Mouse (Mus musculus): ENCODE measurements around the gene Pdlim1. TPM values are rescaled to one million over a fixed set of nuclear protein-coding genes. Genes with fewer than 3 reads are reported as not detected.
"Not testable (repeated sequence)": the region's sequence is repeated elsewhere in the genome, so short reads cannot be mapped to it uniquely, and the experiment has no call there.

The Pdlim1 gene
- polyA plus RNA-seq, 1 experiment from 2014 or later, result 55.3 TPM

GRCm38 (mm10) chr19:40231825-40232541 lies 39.7 kb downstream of the Pdlim1 start:
- ATAC-seq (ENCODE audit: low FRiP score), result no peak
- Histone ChIP-seq H3K27ac (no peak overlapping the region), H3K27me3 (no peaks in the 10 kb centered on the region), H3K36me3 (no peaks in the 10 kb centered on the region), H3K4me3 (no peak overlapping the region), H3K9me3 (replicated peaks) (no peaks in the 10 kb centered on the region), H3K9ac (no peak overlapping the region), H3K4me1 (no peaks in the 10 kb centered on the region), H3K4me2 (replicated peaks) (no peak overlapping the region)
- 75% methylated on average over 7 of the region's 7 CpGs for WGBS

- WGBS, result 81% methylated on average over 13 of the region's 13 CpGs
Measured at GRCm38 (mm10) chr19:40231074-40231738, 40.4 kb downstream of the Pdlim1 start.

DNA sequence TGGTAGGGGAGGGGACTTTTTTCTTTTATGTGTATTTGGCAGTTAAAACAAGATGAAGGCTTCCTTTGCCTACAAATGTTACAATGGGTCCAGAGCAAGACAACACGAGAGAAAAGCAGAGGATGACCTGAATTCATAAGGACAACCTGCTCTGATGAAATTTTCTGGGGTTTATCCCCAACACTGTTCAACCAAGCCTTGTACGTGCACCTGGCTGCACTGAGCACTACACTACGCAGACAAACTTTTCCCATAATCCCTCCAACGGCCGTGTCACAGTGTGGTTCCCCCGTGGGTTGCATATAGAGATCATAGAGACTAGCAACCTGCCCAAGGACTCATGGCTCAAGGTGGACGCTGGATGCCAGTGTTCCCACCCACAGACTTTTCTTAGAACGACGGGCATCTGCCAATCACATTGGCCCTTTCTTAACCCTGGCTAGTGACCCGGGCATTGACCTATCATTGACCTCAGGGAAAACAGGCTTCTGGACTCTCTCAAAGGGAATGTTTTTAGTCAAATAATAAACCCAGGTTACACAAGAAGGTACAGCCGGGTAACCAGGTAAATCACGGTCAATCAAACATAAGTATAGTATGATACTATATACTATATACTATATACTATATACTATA lies 45.0 kb downstream of the Pdlim1 start:
- no peak overlapping the region for H3K27ac ChIP-seq
- 88% methylated on average over 12 of the region's 12 CpGs for WGBS
- H3K9ac ChIP-seq, result no peak overlapping the region
- H3K4me2 ChIP-seq (replicated peaks), result no peak overlapping the region
- no peaks in the 10 kb centered on the region for H3K9me3 ChIP-seq (replicated peaks)
- no peak for ATAC-seq (ENCODE audit: low FRiP score)
- no peaks in the 10 kb centered on the region for H3K4me1 ChIP-seq
- no peaks in the 10 kb centered on the region for H3K36me3 ChIP-seq
- no peak overlapping the region for H3K4me3 ChIP-seq
- no peaks in the 10 kb centered on the region for H3K27me3 ChIP-seq

More at GRCm38 (mm10) chr19:40231074-40231738, 40.4 kb downstream of the Pdlim1 start:
- no peak for ATAC-seq (ENCODE audit: low FRiP score)
- H3K27me3 ChIP-seq, result no peaks in the 10 kb centered on the region
- H3K4me1 ChIP-seq, result no peaks in the 10 kb centered on the region
- H3K27ac ChIP-seq, result no peak overlapping the region
- H3K36me3 ChIP-seq, result no peaks in the 10 kb centered on the region
- H3K9me3 ChIP-seq (replicated peaks), result no peaks in the 10 kb centered on the region
- no peak overlapping the region for H3K9ac ChIP-seq
- no peak overlapping the region for H3K4me3 ChIP-seq
- no peak overlapping the region for H3K4me2 ChIP-seq (replicated peaks)

DNA sequence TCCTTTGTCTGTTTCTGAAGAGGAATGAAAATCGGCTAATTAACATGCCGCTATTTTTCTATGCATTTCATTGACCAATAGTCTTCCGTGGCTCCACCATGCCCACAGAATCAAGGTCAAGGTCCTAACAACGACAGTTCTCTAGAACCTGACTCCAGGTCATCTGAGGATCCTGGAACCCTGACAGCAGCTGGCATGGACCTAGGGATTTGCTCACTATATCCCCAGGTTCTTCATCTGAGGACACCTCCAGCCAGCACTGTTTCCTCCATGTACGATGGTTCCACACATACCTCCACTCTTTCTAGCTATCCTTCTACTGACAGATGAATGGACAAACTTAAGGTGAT lies 45.9 kb downstream of the Pdlim1 start:
- ATAC-seq (ENCODE audit: low FRiP score), result no peak
- Histone ChIP-seq H3K9ac (no peak overlapping the region), H3K9me3 (replicated peaks) (no peaks in the 10 kb centered on the region), H3K4me1 (no peaks in the 10 kb centered on the region), H3K27ac (no peak overlapping the region), H3K36me3 (no peaks in the 10 kb centered on the region), H3K4me2 (replicated peaks) (no peak overlapping the region), H3K27me3 (no peaks in the 10 kb centered on the region), H3K4me3 (no peak overlapping the region)
- 63% methylated on average over 5 of the region's 5 CpGs for WGBS

DNA sequence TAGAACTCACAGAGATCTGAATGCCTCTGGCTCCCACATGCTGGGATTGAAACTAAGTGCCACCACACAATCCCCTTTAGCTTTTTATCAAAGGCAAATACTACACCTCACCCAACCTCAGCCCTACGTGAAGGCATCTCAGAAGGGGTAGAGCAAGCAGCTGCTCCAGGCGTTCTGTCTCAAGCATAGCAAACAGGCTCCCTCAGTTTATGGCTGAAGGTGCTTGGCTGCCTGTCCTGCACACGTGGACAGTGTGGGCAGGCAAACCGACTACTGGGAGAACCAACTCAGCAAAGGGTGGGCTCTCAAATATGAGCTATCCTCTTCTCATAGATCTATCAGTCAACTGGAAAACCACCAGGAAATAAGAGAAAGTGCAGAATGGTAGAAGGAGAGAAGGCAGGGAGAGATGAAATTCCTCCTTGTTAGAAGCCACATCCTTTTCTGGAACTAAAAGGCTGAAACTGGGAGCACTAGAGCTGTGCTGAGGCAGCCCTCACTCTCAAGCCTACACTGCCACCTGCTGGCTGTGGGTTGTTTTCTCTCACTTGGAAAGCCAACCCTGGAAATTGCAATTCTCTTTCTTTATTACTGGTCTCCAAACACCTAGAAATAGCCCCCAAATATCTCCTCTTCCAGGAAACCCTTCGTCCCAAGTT lies 46.4 kb downstream of the Pdlim1 start:
- WGBS, result 76% methylated on average over 5 of the region's 5 CpGs
- H3K4me1 ChIP-seq, result no peaks in the 10 kb centered on the region
- H3K9me3 ChIP-seq (replicated peaks), result no peaks in the 10 kb centered on the region
- no peak overlapping the region for H3K4me3 ChIP-seq
- no peak overlapping the region for H3K27ac ChIP-seq
- H3K9ac ChIP-seq, result no peak overlapping the region
- H3K4me2 ChIP-seq (replicated peaks), result no peak overlapping the region
- no peaks in the 10 kb centered on the region for H3K27me3 ChIP-seq
- H3K36me3 ChIP-seq, result no peaks in the 10 kb centered on the region
- ATAC-seq (ENCODE audit: low FRiP score), result peak; percentile 74

- H3K4me3 ChIP-seq; H3K4me2 ChIP-seq (replicated peaks); H3K9me3 ChIP-seq (replicated peaks); H3K4me1 ChIP-seq; H3K9ac ChIP-seq; H3K36me3 ChIP-seq; H3K27ac ChIP-seq; H3K27me3 ChIP-seq; ATAC-seq (ENCODE audit: low FRiP score): not testable (repeated sequence)
- WGBS, result 95% methylated on average over 9 of the region's 9 CpGs
Measured at GRCm38 (mm10) chr19:40222307-40222706, 49.3 kb downstream of the Pdlim1 start.

GRCm38 (mm10) chr19:40220878-40221277 lies 50.8 kb downstream of the Pdlim1 start:
- H3K4me3 ChIP-seq, result no peak overlapping the region
- ATAC-seq (ENCODE audit: low FRiP score), result no peak
- no peaks in the 10 kb centered on the region for H3K27me3 ChIP-seq
- no peak overlapping the region for H3K9ac ChIP-seq
- 80% methylated on average over 5 of the region's 5 CpGs for WGBS
- H3K36me3 ChIP-seq, result no peaks in the 10 kb centered on the region
- no peaks in the 10 kb centered on the region for H3K4me1 ChIP-seq
- H3K27ac ChIP-seq, result no peak overlapping the region
- H3K4me2 ChIP-seq (replicated peaks), result no peak overlapping the region
- no peaks in the 10 kb centered on the region for H3K9me3 ChIP-seq (replicated peaks)

DNA sequence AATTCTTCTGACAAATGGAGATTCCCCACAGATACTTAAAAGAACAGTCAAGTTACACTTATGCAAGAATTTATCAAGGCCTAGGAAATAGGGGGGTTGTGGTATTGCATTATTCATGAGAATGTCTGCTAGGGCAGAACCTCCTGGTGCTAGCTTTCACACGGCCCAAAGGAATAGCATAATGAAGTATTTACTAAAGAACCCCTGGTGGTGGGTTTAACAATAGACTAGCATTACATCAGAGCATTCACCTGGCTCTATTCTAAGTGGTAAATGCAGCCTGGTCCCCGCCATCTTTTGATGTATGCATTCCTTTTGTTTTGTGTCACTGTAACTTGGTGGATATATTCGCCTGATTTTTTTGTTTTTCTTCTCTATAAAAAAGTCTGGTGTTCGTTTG lies 68.7 kb downstream of the Pdlim1 start:
- not testable (repeated sequence) for H3K27me3 ChIP-seq; H3K36me3 ChIP-seq; H3K4me3 ChIP-seq; H3K9me3 ChIP-seq (replicated peaks); H3K9ac ChIP-seq; H3K4me1 ChIP-seq; H3K27ac ChIP-seq; H3K4me2 ChIP-seq (replicated peaks); ATAC-seq (ENCODE audit: low FRiP score)
- WGBS, result 41% methylated on average over 4 of the region's 4 CpGs

- Histone ChIP-seq H3K27me3 (no peaks in the 10 kb centered on the region), H3K36me3 (no peaks in the 10 kb centered on the region), H3K9me3 (replicated peaks) (no peaks in the 10 kb centered on the region), H3K4me1 (no peaks in the 10 kb centered on the region), H3K4me2 (replicated peaks) (no peak overlapping the region), H3K4me3 (no peak overlapping the region), H3K27ac (no peak overlapping the region), H3K9ac (no peak overlapping the region)
- ATAC-seq (ENCODE audit: low FRiP score), result no peak
- 96% methylated on average over 10 of the region's 10 CpGs for WGBS
Measured at GRCm38 (mm10) chr19:40190596-40190995, 81.0 kb downstream of the Pdlim1 start.

GRCm38 (mm10) chr19:40187160-40187559 lies 84.5 kb downstream of the Pdlim1 start, which contains the start of gene Cyp2c70:
Cyp2c70 (minus strand) TSS chr19:40187333.
- 83% methylated on average over 5 of the region's 5 CpGs for WGBS
- Histone ChIP-seq H3K4me2 (replicated peaks) (no peak within 1 kb of the TSS), H3K27me3 (no peaks in the 10 kb centered on the region), H3K4me1 (no peaks in the 10 kb centered on the region), H3K9me3 (replicated peaks) (no peaks in the 10 kb centered on the region), H3K36me3 (no peaks in the 10 kb centered on the region), H3K27ac (no peak within 1 kb of the TSS), H3K4me3 (no peak within 1 kb of the TSS), H3K9ac (no peak within 1 kb of the TSS)
- ATAC-seq (ENCODE audit: low FRiP score), result no peak

DNA sequence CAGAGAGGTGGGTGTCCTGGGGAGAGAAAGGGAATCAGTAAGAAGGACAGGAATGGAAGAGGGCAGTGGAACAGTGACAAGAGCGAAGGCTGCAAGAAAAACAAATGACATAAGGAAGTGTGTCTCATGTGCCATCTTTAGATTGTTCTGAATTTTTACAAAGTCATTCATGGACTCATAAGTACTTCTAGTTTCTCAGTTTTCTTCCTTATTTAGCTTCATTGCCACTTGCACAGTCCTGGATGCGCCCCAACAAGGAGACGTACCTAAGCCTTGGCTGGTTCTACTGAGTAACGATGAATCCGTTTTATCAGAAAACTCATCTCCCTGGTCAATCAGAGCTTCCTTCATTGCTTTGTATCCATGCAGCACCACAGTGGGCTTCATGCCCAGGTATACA lies 88.0 kb downstream of the Pdlim1 start:
- ATAC-seq (ENCODE audit: low FRiP score), result no peak
- no peaks in the 10 kb centered on the region for H3K36me3 ChIP-seq
- H3K9ac ChIP-seq, result no peak overlapping the region
- no peak overlapping the region for H3K4me2 ChIP-seq (replicated peaks)
- no peaks in the 10 kb centered on the region for H3K27me3 ChIP-seq
- no peak overlapping the region for H3K27ac ChIP-seq
- H3K4me1 ChIP-seq, result no peaks in the 10 kb centered on the region
- H3K4me3 ChIP-seq, result no peak overlapping the region
- WGBS, result 95% methylated on average over 5 of the region's 5 CpGs
- H3K9me3 ChIP-seq (replicated peaks), result no peaks in the 10 kb centered on the region

- Histone ChIP-seq H3K36me3 (no peaks in the 10 kb centered on the region), H3K27me3 (no peaks in the 10 kb centered on the region), H3K4me1 (no peaks in the 10 kb centered on the region), H3K4me3 (no peak overlapping the region), H3K4me2 (replicated peaks) (no peak overlapping the region), H3K27ac (no peak overlapping the region), H3K9ac (no peak overlapping the region), H3K9me3 (replicated peaks) (no peaks in the 10 kb centered on the region)
- whole genome bisulfite sequencing, result 75% methylated on average over 4 of the region's 4 CpGs
- ATAC-seq (ENCODE audit: low FRiP score), result no peak
Measured at GRCm38 (mm10) chr19:40178311-40178710, 93.3 kb downstream of the Pdlim1 start.

Measured in hindbrain, embryonic 12.5 days (tissue).